Mouse (Mus musculus) c-Kit-positive CD71-positive TER-119-negative erythroid progenitor cells, embryonic 14.5 days (primary cell): ENCODE measurements around the gene Trpv3.
"Not testable (repeated sequence)": the region's sequence is repeated elsewhere in the genome, so short reads cannot be mapped to it uniquely, and the experiment has no call there.

Experiments
- DNase-seq: peaks from one replicate; pipeline ENCODE4 v3.0.0-alpha.2; 2013; ENCODE audit warnings: low read depth

The Trpv3 gene

GRCm38 (mm10) chr11:73289621-73290020 lies 22.4 kb downstream of the Trpv3 start:
- no peak for DNase-seq

GRCm38 (mm10) chr11:73303123-73303522 lies 35.9 kb downstream of the Trpv3 start:
- DNase-seq = no peak

- no peak for DNase-seq
Measured at GRCm38 (mm10) chr11:73315961-73316360, 48.8 kb downstream of the Trpv3 start.

DNA sequence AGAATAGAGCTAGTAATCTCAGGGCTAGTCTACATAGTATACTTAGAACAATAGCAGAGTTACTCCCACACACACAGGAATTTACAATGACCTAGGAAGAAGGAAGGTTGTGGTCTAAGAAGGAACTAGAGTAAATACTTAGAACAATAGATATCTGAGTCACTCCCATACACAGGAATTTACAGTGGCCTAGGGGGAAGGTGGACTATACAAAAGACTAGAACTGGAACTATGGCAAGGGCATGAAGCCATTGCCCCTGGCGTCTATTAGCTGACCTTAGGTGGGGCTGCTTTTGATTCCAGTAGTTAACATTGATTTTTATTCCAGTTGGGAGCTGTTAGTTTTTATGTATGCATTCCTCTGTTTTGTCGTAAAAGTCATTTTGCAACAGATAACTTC lies 51.4 kb downstream of the Trpv3 start:
- not testable (repeated sequence) for DNase-seq

DNA sequence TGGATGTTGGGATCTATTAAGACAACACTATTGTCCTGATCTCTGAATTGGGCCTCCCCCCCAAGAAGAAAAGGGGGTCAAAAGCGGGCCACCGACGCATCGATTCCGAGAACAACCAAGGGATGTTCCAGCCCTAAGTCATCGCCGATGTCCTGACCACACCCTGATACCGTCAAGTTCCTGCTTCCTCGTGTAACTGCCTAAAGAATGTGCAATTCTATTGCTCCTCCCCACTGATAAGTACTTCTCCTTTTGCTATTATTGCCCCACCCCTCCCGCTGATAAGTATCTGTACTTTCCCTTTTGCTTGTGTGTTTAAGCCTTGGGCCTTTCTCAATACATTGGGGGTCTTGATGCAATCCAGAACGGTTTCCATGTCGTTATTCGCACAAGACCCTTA lies 53.9 kb downstream of the Trpv3 start:
- not testable (repeated sequence) for DNase-seq

GRCm38 (mm10) chr11:73323906-73324830 lies 57.0 kb downstream of the Trpv3 start:
- no peak for DNase-seq

- no peak for DNase-seq
Measured at GRCm38 (mm10) chr11:73326485-73326886, 59.3 kb downstream of the Trpv3 start.

DNA sequence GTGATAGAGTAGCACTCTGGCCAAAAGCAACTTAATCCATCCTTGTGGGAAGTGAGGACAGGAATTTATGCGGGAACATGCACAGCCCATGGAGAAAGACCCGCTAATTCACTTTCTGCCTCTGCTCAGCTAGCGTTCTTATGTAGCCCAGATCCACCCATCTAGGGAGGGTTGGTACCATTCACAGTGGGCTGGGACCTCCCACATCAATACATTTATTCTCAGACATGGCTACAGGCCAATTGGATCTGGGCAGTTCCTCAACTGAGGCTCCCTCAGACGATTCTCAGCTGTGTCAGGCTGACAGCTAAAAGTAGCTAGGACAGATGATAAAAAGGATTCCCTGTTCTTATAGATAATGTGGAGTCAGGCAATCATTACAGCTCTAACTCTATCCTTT lies 60.2 kb downstream of the Trpv3 start:
- DNase-seq = no peak

DNA sequence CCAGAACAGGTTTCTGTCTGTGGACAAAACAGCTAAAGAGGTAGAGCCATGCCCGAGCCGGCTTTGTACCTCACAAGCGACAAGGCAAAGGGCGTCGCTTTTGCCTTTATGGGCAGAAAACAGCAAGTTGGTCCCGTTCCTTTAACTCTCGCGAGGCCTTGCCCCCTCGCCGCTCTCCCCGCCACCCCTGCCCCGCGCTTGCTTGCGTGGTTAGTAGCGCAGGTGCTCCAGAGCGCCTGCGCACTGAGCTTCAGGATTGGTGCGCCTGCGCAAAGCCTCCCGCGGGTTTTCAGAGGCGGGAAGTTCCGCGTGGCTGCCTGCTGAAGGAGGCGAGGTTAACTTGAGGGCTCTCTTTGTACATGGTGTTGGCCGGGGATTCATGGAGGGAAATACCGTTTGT lies 62.3 kb downstream of the Trpv3 start, which contains the start of the genes Aspa, Gm49340 and Spata22:
TSS of gene Aspa (minus strand) at position 155 of the 400 bp plus-strand sequence.
TSS of gene Gm49340 (plus strand) at position 300 of the 400 bp plus-strand sequence.
TSS of gene Spata22 (plus strand) at position 300 of the 400 bp plus-strand sequence.
- DNase-seq = no peak

GRCm38 (mm10) chr11:73333357-73333756 lies 66.2 kb downstream of the Trpv3 start:
- DNase-seq = no peak

DNA sequence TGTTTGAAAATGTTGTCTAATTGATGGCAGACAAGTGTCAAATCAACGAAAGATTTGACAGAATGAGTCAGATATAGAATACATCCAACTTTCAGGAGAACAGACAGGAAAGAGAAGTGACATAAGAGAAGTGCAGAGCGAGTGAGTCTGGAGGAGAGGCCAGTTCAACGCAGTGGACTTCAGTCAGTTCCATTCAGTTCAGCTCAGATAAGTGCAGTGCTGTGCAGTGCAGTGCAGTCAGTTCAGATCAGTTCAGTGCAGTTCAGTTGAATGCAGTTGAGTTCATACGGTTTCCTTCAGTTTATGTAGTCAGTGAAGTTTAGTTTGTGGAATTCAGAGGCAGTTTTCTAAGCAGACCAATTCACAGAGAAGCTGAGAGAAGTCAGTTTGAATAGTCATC lies 69.7 kb downstream of the Trpv3 start:
- DNase-seq = no peak
